Mouse (Mus musculus) hindbrain, embryonic 14.5 days (tissue): ENCODE measurements at regions not wholly inside any gene's neighbourhood (a gene's known extent, or its start where the extent isn't known, plus 50 kb on each side); places are given as distances from the start of the nearest gene placed in this dataset.

ENCODE experiments used
- ATAC-seq: fragments of 200-750 bp; cut with Nextera tagmentation; 2 replicates; pipeline ENCODE4 v1.8.0; 2017; ENCODE audit warnings: moderate number of reproducible peaks, mild to moderate bottlenecking, moderate TSS enrichment, moderate library complexity; ENCODE audit not compliant: low FRiP score
- DNase-seq: peaks from one replicate; pipeline ENCODE4 v3.0.0-alpha.2; 2015; ENCODE audit warnings: low spot score
- H3K27ac ChIP-seq: fragments of 300-500 bp; sonication (generic); 2 replicates; pipeline ENCODE4 v1.5.1; 2014; ENCODE audit warnings: mild to moderate bottlenecking, moderate library complexity
- H3K27me3 ChIP-seq: fragments of 300-500 bp; sonication (generic); 2 replicates; pipeline ENCODE4 v1.6.1; 2014; ENCODE audit warnings: mild to moderate bottlenecking, low read length, mixed read lengths; ENCODE audit not compliant: control insufficient read depth, insufficient read depth
- H3K36me3 ChIP-seq: fragments of 300-500 bp; sonication (generic); replicated peaks from 2 replicates; pipeline ENCODE4 v1.6.1; 2014; ENCODE audit not compliant: control insufficient read depth, insufficient read depth
- H3K4me1 ChIP-seq: fragments of 300-500 bp; sonication (generic); replicated peaks from 2 replicates; pipeline ENCODE4 v1.6.1; 2014; ENCODE audit warnings: antibody characterized with exemption, low read length, mixed read lengths; ENCODE audit not compliant: control insufficient read depth, insufficient read depth
- H3K4me2 ChIP-seq: fragments of 300-500 bp; sonication (generic); replicated peaks from 2 replicates; pipeline ENCODE4 v1.6.1; 2014; ENCODE audit warnings: mild to moderate bottlenecking, moderate library complexity
- H3K4me3 ChIP-seq: fragments of 300-500 bp; sonication (generic); replicated peaks from 2 replicates; pipeline ENCODE4 v1.5.1; 2014; ENCODE audit warnings: mild to moderate bottlenecking, low read length
- H3K9ac ChIP-seq: fragments of 300-500 bp; sonication (generic); 2 replicates; pipeline ENCODE4 v1.6.1; 2014
- H3K9me3 ChIP-seq: fragments of 300-500 bp; sonication (generic); 2 replicates; pipeline ENCODE4 v1.6.1; 2016; ENCODE audit warnings: low read length; ENCODE audit not compliant: control insufficient read depth
- WGBS: fragments of 180-500 bp; shearing (Covaris S2); extraction: QIAGEN DNeasy Blood & Tissue Kit; methylation state at CpG from one replicate; pipeline ENCODE4 v1.1.7; 2014; 5-methylcytosine and 5-hydroxymethylcytosine counted together

DNA sequence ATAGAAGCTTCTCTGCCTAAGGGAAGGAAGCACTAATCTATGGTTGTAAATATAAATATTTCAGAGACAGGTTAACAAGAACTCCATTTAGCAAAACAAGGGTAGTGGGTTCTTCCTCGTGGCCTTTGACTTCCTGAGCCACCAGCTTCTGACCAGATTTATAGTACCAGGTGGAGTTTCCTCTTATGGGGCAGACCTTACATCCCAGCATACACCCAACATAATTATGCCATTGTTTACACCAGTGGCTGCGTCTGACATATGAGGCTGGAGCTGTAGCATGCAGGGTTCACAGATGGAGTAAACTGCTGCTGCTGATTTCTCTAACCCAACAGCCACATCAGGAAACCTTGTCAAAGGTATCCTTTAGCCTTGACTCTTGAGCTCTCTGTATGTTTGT, 75.5 kb downstream of the Trib2 start:
- DNase-seq (no peak), ATAC-seq (no peak)
- no peaks in the 10 kb centered on the region for H3K4me1 ChIP-seq
- no peak overlapping the region for H3K4me2 ChIP-seq
- 80% methylated on average over 2 of the region's 2 CpGs for WGBS
- H3K9me3 ChIP-seq: no peaks in the 10 kb centered on the region
- H3K36me3 ChIP-seq: no peaks in the 10 kb centered on the region
- H3K9ac ChIP-seq: no peak overlapping the region
- no peaks in the 10 kb centered on the region for H3K27me3 ChIP-seq
- no peak overlapping the region for H3K27ac ChIP-seq
- H3K4me3 ChIP-seq: no peak overlapping the region

- DNase-seq (no peak), ATAC-seq (no peak)
- Histone ChIP-seq H3K27me3 (no peaks in the 10 kb centered on the region), H3K4me3 (no peak overlapping the region), H3K4me1 (no peaks in the 10 kb centered on the region), H3K27ac (no peak overlapping the region), H3K9me3 (no peaks in the 10 kb centered on the region), H3K4me2 (no peak overlapping the region), H3K9ac (no peak overlapping the region), H3K36me3 (no peaks in the 10 kb centered on the region)
- 56% methylated on average over 4 of the region's 4 CpGs for WGBS
Measured at GRCm38 (mm10) chr12:15738989-15739388, 77.7 kb downstream of the Trib2 start.

DNA sequence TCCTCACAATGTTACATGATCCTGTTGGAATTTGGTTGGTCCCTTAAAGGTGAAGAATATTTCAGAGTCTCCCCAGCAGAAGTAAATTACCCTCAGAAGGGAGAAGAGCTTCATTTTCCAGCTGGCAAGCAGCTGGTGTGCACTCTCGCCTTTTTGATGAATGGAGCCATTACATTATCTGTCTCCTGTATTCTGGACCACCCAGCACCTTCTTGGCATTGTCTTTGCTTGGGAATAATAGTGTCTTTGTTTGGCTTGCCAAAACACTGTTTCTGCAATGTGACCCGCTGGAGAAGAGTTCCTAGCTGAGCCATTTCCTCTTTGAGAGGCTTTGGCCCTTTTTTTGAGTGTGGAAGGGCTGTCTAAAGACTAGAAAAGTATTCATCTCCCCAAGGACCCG, 85.5 kb downstream of the Trib2 start:
- ATAC-seq: peak; percentile 51; the same call in 1 of the 2 replicates
- Histone ChIP-seq H3K9ac (no peak overlapping the region), H3K36me3 (no peaks in the 10 kb centered on the region), H3K9me3 (no peaks in the 10 kb centered on the region), H3K4me1 (no peaks in the 10 kb centered on the region), H3K4me3 (no peak overlapping the region), H3K27ac (peak overlapping the region; percentile 34), H3K4me2 (no peak overlapping the region), H3K27me3 (no peaks in the 10 kb centered on the region)
- DNase-seq: peak; percentile 45
- 19% methylated on average over 3 of the region's 3 CpGs for WGBS

DNA sequence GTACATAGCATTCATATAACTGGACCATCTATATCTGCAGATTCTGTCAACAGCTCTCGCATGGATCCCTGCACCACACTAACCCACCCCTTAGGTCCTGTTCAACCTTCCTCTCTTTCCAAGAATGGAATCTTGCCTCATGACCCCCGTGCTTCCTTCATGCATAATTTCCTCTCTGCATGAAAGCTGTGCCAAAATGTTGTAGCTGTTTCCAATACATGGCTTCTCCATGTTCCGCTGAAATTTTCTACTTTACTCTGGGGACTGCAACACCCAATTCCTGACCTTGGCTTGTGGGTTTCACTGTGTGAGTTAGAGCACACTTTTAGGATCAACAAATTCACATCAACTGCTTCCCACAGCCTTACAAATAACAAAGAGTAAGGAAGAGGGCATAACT, 87.0 kb downstream of the Trib2 start:
- no peak overlapping the region for H3K27ac ChIP-seq
- ATAC-seq (no peak), DNase-seq (no peak)
- no peaks in the 10 kb centered on the region for H3K36me3 ChIP-seq
- no peaks in the 10 kb centered on the region for H3K27me3 ChIP-seq
- H3K4me1 ChIP-seq: no peaks in the 10 kb centered on the region
- H3K9me3 ChIP-seq: no peaks in the 10 kb centered on the region
- no peak overlapping the region for H3K4me2 ChIP-seq
- no peak overlapping the region for H3K4me3 ChIP-seq
- WGBS: 69% methylated on average over 3 of the region's 3 CpGs
- no peak overlapping the region for H3K9ac ChIP-seq

DNA sequence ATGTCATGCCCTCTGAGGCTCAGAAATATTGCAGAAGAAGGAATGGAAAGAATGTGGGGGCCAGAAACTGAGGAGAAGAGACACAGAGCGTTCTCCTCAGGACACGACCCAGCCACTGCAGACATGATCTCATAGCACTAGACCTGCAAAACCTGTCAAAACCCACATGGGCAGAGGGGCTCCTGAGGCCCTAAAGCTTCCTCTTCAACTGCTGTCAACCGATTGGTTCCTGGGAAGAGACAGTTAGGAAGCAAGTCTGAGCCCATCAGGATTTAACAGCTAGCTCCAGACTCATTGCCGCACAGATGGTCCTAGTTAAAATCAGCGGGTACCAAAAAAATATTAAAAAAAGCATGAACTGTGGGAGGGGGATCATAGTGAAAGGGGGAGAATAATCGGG, 93.2 kb downstream of the Trib2 start:
- DNase-seq: no peak
- no peaks in the 10 kb centered on the region for H3K36me3 ChIP-seq
- 83% methylated on average over 6 of the region's 6 CpGs for WGBS
- H3K9ac ChIP-seq: no peak overlapping the region
- no peak overlapping the region for H3K27ac ChIP-seq
- no peak for ATAC-seq
- no peak overlapping the region for H3K4me3 ChIP-seq
- H3K4me1 ChIP-seq: no peaks in the 10 kb centered on the region
- H3K27me3 ChIP-seq: no peaks in the 10 kb centered on the region
- no peak overlapping the region for H3K4me2 ChIP-seq
- no peaks in the 10 kb centered on the region for H3K9me3 ChIP-seq

DNA sequence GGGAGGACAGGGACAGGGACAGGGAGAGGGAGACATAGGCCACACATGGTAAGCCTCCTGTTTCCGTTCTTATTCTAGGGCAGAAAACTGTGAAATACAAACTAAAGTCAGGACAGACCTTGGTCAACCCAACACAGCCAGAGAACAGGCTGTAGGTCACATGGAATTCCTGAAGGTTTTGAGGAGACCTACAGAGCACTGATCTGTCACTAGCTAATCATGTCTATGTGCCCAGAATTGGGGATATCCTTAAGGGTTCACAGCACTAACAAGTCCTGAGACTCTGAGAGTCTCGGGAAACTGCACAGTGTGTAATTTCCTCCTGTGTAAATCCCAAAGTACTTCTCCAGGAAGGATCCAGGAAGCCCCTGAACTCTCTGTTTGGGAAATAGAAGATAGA, 94.6 kb downstream of the Trib2 start:
- Histone ChIP-seq H3K9ac (no peak overlapping the region), H3K4me2 (no peak overlapping the region), H3K4me1 (no peaks in the 10 kb centered on the region), H3K27ac (no peak overlapping the region), H3K27me3 (no peaks in the 10 kb centered on the region), H3K36me3 (no peaks in the 10 kb centered on the region), H3K9me3 (no peaks in the 10 kb centered on the region), H3K4me3 (no peak overlapping the region)
- WGBS: 78% methylated on average over 2 of the region's 2 CpGs
- ATAC-seq: no peak
- DNase-seq: no peak

DNA sequence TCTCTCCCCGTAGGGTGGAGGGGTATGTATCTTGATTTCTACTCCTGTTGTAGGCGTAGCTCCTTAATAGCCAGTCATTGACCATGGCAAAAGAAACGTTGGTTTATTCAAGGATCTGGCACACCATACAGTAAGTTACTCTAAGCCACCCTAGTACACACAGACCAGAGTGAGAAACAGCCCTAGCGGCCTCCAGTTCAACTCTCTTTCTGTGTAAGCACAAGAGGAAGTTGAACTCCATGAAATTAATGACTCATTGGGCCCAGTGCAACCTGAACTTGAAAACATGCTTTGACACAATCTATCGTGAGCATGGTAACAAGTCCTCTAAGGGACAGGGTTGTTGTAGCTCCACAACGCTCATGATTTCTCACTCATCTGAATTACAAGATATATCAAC, 96.6 kb downstream of the Trib2 start:
- ATAC-seq (no peak), DNase-seq (no peak)
- 88% methylated on average over 6 of the region's 6 CpGs for WGBS
- H3K4me2 ChIP-seq: no peak overlapping the region
- no peak overlapping the region for H3K9ac ChIP-seq
- no peaks in the 10 kb centered on the region for H3K36me3 ChIP-seq
- H3K9me3 ChIP-seq: no peaks in the 10 kb centered on the region
- H3K4me3 ChIP-seq: no peak overlapping the region
- no peaks in the 10 kb centered on the region for H3K4me1 ChIP-seq
- no peak overlapping the region for H3K27ac ChIP-seq
- H3K27me3 ChIP-seq: no peaks in the 10 kb centered on the region

- no peak for ATAC-seq
- no peak overlapping the region for H3K4me3 ChIP-seq
- H3K4me1 ChIP-seq: no peaks in the 10 kb centered on the region
- no peak overlapping the region for H3K4me2 ChIP-seq
- no peaks in the 10 kb centered on the region for H3K36me3 ChIP-seq
- 83% methylated on average over 1 of the region's 1 CpGs for WGBS
- H3K27me3 ChIP-seq: no peaks in the 10 kb centered on the region
- H3K9ac ChIP-seq: no peak overlapping the region
- H3K27ac ChIP-seq: no peak overlapping the region
- no peaks in the 10 kb centered on the region for H3K9me3 ChIP-seq
- DNase-seq: no peak
Measured at GRCm38 (mm10) chr12:15718827-15719226, 97.9 kb downstream of the Trib2 start.

DNA sequence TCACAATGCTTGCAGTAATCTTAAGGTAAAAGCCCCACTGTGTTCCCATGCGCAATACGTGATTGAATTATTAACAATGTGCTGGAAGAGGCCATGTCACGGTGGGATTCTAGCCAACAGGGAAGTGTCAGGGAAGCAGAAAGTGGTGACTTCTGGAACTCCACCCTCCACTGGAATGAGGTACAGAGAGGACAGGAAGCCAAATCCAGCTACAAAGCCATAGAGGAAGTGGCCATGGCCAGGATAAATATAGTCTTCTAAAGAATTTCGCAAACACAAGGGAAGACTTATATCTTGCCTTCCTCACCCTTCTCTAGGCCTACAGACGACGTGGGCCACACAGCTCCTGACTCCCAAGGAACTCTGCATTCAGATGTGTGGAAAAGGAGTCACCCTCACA, 98.7 kb downstream of the Trib2 start:
- H3K9ac ChIP-seq: no peak overlapping the region
- 78% methylated on average over 6 of the region's 6 CpGs for WGBS
- H3K9me3 ChIP-seq: no peaks in the 10 kb centered on the region
- no peak for DNase-seq
- H3K4me1 ChIP-seq: no peaks in the 10 kb centered on the region
- H3K27ac ChIP-seq: no peak overlapping the region
- H3K27me3 ChIP-seq: no peaks in the 10 kb centered on the region
- ATAC-seq: no peak
- no peaks in the 10 kb centered on the region for H3K36me3 ChIP-seq
- no peak overlapping the region for H3K4me3 ChIP-seq
- no peak overlapping the region for H3K4me2 ChIP-seq

- WGBS: 89% methylated on average over 3 of the region's 3 CpGs
- Histone ChIP-seq H3K4me2 (no peak overlapping the region), H3K36me3 (no peaks in the 10 kb centered on the region), H3K27ac (no peak overlapping the region), H3K27me3 (no peaks in the 10 kb centered on the region), H3K9ac (no peak overlapping the region), H3K4me3 (no peak overlapping the region), H3K4me1 (no peaks in the 10 kb centered on the region), H3K9me3 (no peaks in the 10 kb centered on the region)
- DNase-seq (no peak), ATAC-seq (no peak)
Measured at GRCm38 (mm10) chr12:15717342-15717741, 99.4 kb downstream of the Trib2 start.
